Mouse (Mus musculus): ENCODE measurements around the gene Dkk2. TPM values are rescaled to one million over a fixed set of nuclear protein-coding genes. Genes with fewer than 3 reads are reported as not detected.

The Dkk2 gene
- polyA plus RNA-seq, 1 experiment from 2014 or later: 11.3 TPM

DNA sequence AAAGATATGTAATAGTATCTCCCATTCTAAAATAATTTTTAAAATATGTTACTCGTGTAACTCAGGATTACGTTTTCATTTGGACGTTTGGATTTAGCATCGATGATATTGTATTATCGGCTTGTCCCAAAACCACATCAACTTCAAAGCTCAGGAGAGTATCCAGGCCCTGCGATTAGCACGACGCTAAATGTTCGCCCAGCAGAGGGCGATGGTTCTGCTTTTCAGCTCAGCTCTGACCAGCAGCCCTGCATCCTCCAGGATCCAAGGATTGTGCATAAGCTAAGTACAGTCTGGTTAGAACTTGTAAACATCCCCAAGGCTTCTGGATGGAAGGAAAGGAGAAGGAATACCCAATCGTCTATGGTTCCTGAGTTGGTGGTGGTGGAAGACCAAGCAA lies 122.4 kb downstream of the Dkk2 start:
- ATAC-seq (ENCODE audit: low FRiP score): no peak; the same call in 1 of the 2 replicates
- no peaks in the 10 kb centered on the region for H3K36me3 ChIP-seq
- no peak overlapping the region for H3K27ac ChIP-seq
- H3K4me1 ChIP-seq: no peaks in the 10 kb centered on the region
- no peak overlapping the region for H3K4me2 ChIP-seq (replicated peaks)
- no peak overlapping the region for H3K9ac ChIP-seq
- H3K9me3 ChIP-seq (replicated peaks): no peaks in the 10 kb centered on the region
- 27% methylated on average over 11 of the region's 11 CpGs for WGBS
- no peaks in the 10 kb centered on the region for H3K27me3 ChIP-seq
- H3K4me3 ChIP-seq: no peak overlapping the region

DNA sequence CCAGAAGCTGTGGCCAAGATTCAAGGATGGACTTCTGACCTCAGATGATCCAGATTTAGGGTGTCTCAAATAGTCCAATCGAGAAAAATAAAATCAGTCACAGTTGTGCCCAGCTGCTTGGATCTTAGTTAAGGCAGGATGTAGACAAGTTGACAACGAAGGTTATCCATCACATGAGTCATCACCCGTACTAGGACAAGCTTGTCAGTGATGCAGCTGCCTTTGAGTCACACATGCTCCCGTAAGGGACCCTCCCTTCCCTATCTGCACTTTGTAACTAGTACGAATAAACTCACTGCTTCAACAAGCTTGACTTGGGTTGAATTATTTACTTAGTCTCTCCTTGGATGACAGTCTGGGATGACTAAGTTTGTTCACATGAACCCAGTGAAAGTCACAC lies 126.2 kb downstream of the Dkk2 start:
- H3K9ac ChIP-seq: no peak overlapping the region
- WGBS: 78% methylated on average over 5 of the region's 5 CpGs
- no peak overlapping the region for H3K27ac ChIP-seq
- ATAC-seq (ENCODE audit: low FRiP score): no peak
- no peak overlapping the region for H3K4me3 ChIP-seq
- H3K9me3 ChIP-seq (replicated peaks): no peaks in the 10 kb centered on the region
- H3K36me3 ChIP-seq: no peaks in the 10 kb centered on the region
- H3K27me3 ChIP-seq: no peaks in the 10 kb centered on the region
- H3K4me1 ChIP-seq: no peaks in the 10 kb centered on the region
- no peak overlapping the region for H3K4me2 ChIP-seq (replicated peaks)

DNA sequence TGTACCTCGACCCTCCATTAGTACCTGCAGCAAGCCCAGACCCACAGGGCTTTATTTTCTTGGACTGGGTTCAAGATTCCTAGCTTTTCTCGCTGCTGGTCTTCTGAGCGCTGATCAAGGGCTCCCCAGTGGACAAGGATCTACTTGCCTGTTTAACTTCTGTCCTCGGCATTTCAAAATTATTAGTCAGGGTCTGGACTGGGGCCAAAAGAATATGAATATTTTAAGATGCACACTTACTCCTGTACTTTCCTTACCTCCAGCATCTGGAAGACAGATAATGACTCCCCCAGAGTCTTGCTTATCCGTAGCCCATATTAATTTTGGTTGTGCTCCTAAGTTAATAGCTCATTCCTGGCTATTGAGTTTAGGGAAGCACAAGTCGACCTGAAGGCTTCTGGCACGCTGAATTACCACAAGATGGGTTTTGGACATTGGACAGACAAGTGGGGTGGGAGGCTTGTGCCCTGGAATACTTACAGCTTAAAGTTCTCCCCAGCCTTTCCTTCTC lies 134.9 kb downstream of the Dkk2 start:
- Histone ChIP-seq H3K9me3 (replicated peaks) (no peaks in the 10 kb centered on the region), H3K4me1 (no peaks in the 10 kb centered on the region), H3K4me3 (no peak overlapping the region), H3K27ac (no peak overlapping the region), H3K27me3 (no peaks in the 10 kb centered on the region), H3K36me3 (no peaks in the 10 kb centered on the region), H3K9ac (no peak overlapping the region), H3K4me2 (replicated peaks) (no peak overlapping the region)
- ATAC-seq (ENCODE audit: low FRiP score): no peak
- 73% methylated on average over 7 of the region's 7 CpGs for WGBS

DNA sequence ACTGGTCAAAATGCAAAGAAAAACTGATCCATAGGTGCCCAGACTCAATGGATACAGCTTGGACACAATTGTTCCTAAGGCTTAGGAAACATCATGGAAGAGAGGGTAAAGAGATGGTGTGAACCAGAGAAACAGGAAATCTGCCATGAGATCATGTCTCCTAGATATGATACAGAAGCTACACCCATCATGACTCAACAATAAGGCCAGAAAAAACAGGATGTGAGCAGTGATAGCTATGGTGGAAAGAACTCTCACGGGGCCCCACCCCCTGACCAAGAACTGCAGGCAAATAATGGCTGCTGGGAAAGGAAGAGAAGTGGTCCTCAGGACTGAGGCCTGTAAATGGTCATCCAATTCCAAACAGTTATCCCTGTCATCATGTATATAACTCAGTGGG lies 142.5 kb downstream of the Dkk2 start:
- 74% methylated on average over 1 of the region's 1 CpGs for WGBS
- Histone ChIP-seq H3K4me3 (no peak overlapping the region), H3K27me3 (no peaks in the 10 kb centered on the region), H3K36me3 (no peaks in the 10 kb centered on the region), H3K4me2 (replicated peaks) (no peak overlapping the region), H3K27ac (no peak overlapping the region), H3K9ac (no peak overlapping the region), H3K9me3 (replicated peaks) (no peaks in the 10 kb centered on the region), H3K4me1 (no peaks in the 10 kb centered on the region)
- ATAC-seq (ENCODE audit: low FRiP score): no peak
